Mouse (Mus musculus) right cerebral cortex, postnatal 14 days (tissue): ENCODE measurements around the gene Aox3.
A peak's percentile ranks its signal among the peaks of the same experiment; 100 is the strongest.

ENCODE experiments used
- DNase-seq: peaks from one replicate; pipeline ENCODE4 v3.0.0; 2022

Aox3 gene

GRCm38 (mm10) chr1:58112880-58113279 is at the start of gene Aox3:
TSS of gene Aox3 (plus strand) at chr1:58113130.
- peak; percentile 82 for DNase-seq

- DNase-seq: no peak
Measured at GRCm38 (mm10) chr1:58065151-58065550, 47.8 kb upstream of the Aox3 start.

- no peak for DNase-seq
Measured at GRCm38 (mm10) chr1:58065606-58066005, 47.3 kb upstream of the Aox3 start.

- DNase-seq: no peak
Measured at GRCm38 (mm10) chr1:58069181-58069580, 43.7 kb upstream of the Aox3 start.

- DNase-seq: no peak
Measured at GRCm38 (mm10) chr1:58070091-58070490, 42.8 kb upstream of the Aox3 start.

- no peak for DNase-seq
Measured at GRCm38 (mm10) chr1:58071006-58071405, 41.9 kb upstream of the Aox3 start.

GRCm38 (mm10) chr1:58071509-58071908 is 41.4 kb upstream of the Aox3 start:
- DNase-seq: no peak

GRCm38 (mm10) chr1:58072416-58072815 is 40.5 kb upstream of the Aox3 start:
- no peak for DNase-seq

GRCm38 (mm10) chr1:58072991-58073730 is 39.8 kb upstream of the Aox3 start:
- no peak for DNase-seq

- DNase-seq: no peak
Measured at GRCm38 (mm10) chr1:58074266-58074665, 38.7 kb upstream of the Aox3 start.

GRCm38 (mm10) chr1:58077882-58078281 is 35.0 kb upstream of the Aox3 start:
- no peak for DNase-seq

GRCm38 (mm10) chr1:58078390-58078789 is 34.5 kb upstream of the Aox3 start:
- no peak for DNase-seq

GRCm38 (mm10) chr1:58079689-58080088 is 33.2 kb upstream of the Aox3 start:
- no peak for DNase-seq

GRCm38 (mm10) chr1:58080446-58080845 is 32.5 kb upstream of the Aox3 start:
- no peak for DNase-seq

GRCm38 (mm10) chr1:58081356-58081755 is 31.6 kb upstream of the Aox3 start:
- DNase-seq: no peak

- DNase-seq: no peak
Measured at GRCm38 (mm10) chr1:58089316-58089715, 23.6 kb upstream of the Aox3 start.

GRCm38 (mm10) chr1:58090191-58090590 is 22.7 kb upstream of the Aox3 start:
- no peak for DNase-seq

GRCm38 (mm10) chr1:58091213-58091612 is 21.7 kb upstream of the Aox3 start:
- DNase-seq: no peak

GRCm38 (mm10) chr1:58091992-58092560 is 20.9 kb upstream of the Aox3 start:
- no peak for DNase-seq

GRCm38 (mm10) chr1:58097338-58097737 is 15.6 kb upstream of the Aox3 start:
- no peak for DNase-seq

- no peak for DNase-seq
Measured at GRCm38 (mm10) chr1:58099119-58099518, 13.8 kb upstream of the Aox3 start.

GRCm38 (mm10) chr1:58101531-58102146 is 11.3 kb upstream of the Aox3 start:
- no peak for DNase-seq

GRCm38 (mm10) chr1:58102494-58102893 is 10.4 kb upstream of the Aox3 start:
- DNase-seq: no peak

- no peak for DNase-seq
Measured at GRCm38 (mm10) chr1:58105685-58106084, 7.2 kb upstream of the Aox3 start.
